Mouse (Mus musculus) liver, embryonic 14.5 days (tissue): ENCODE measurements around the gene Trhde.

Experiments used
- CTCF ChIP-seq: IDR thresholded peaks from 2 replicates; pipeline ENCODE4 v1.5.1; 2016; ENCODE audit warnings: antibody characterized with exemption, low read depth, control low read depth
- EP300 ChIP-seq: IDR thresholded peaks from 2 replicates; pipeline ENCODE4 v1.6.1; 2016; ENCODE audit warnings: antibody characterized with exemption, low read depth

DNA sequence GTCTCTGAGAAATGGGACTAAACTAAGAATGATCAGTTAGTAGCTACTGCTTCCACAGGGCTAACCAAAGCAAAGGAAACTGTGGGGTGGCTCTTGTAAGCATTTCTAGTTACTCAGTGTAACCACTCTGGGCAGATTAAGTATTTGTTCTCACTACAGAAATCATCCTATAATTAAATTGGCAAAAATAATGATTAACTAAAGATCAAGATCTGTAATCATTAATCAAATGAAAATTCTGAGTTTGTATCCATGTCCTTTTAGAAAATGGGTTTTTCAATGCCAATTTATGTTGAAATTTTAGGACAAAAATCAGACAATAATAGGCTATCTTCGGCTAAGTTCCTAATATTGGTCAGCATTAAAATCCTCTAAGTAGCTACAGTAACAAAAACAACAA lies 4.4 kb downstream of the Trhde start:
- no peak for TF ChIP-seq EP300
- no peak for TF ChIP-seq CTCF
